Comparison of ENCODE assay signal across 27 mouse cellular contexts in genomic region chr6:127006551-127006950, GRCm38 (mm10). TPM values are rescaled to one million over a fixed set of nuclear protein-coding genes. Genes with fewer than 3 reads are reported as not detected.
"Had no signal": no experiment of that assay in that cellular context is flagged by ENCODE, and none has a peak within 500 bp of the region (broad histone marks: within the 10 kb centered on the region; RNA-seq: fewer than 3 reads in every experiment).

No protein-coding gene starts in this region.

- H3K27ac ChIP-seq: kidney, embryonic 15.5 days; left cerebral cortex, adult 2 months; liver, embryonic 13.5 days; neural tube, embryonic 12.5 days; neural tube, embryonic 15.5 days; stomach, postnatal 0 days had no signal

- H3K4me3 ChIP-seq: kidney, embryonic 15.5 days; left cerebral cortex, adult 2 months; liver, embryonic 13.5 days; neural tube, embryonic 12.5 days; neural tube, embryonic 15.5 days had no signal

- DNase-seq: kidney, adult 8-10 months; kidney, postnatal 10 days; kidney, postnatal 36 days; layer of hippocampus, postnatal 36 days; liver, embryonic 13.5 days; lung, adult 2 months; lung, postnatal 14 days; lung, postnatal 4 days; midbrain, embryonic 14.5 days; right cerebral cortex, adult 18-20 months; right cerebral cortex, postnatal 14 days; right cerebral cortex, postnatal 4 days; thymus, adult 2 months; thymus, postnatal 14 days; thymus, postnatal 4 days had no signal

RNA-seq across cellular contexts. Expression of gene Fgf6, which starts 8.8 kb away (rescaled TPM):
- total RNA-seq: layer of hippocampus, adult 8-10 months; layer of hippocampus, postnatal 10 days; layer of hippocampus, postnatal 36 days; left cerebral cortex, adult 2 months; left cerebral cortex, postnatal 10 days; left cerebral cortex, postnatal 36 days; liver, adult 2 months; megakaryocyte progenitor cell, adult 5-6 weeks; megakaryocyte-erythroid progenitor cell, adult 5-6 weeks had no signal
